ENCODE assay signal across 8 mouse cellular contexts in the genomic region with DNA sequence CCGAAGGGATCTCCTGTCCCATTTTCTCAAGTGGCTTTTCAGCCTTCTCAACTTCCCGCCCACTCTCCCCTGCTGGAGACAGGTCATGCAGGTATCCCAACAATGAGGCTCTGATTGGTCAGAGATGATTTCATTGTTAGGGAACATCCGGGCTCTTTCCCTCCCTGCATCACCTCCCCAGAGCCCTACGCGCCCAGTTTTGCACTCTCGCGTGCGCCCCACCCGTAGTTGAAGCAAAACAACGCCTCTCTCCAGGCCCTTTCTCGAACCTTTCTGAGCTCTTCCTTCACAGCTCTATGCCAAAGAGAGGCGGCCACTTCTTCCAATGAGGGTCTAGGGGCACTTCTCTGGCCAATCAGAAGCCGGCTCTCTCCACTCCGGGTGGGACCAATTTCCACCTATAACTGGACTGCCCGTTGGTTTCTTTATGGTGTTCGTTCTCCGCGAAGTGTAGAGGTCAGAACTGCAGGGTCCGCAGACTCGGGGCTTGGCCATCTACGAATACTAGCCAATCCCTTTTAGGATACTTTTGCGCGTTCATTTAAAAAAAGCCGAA. TPM values are rescaled to one million over a fixed set of nuclear protein-coding genes. Genes with fewer than 3 reads are reported as not detected.
A peak's percentile ranks its signal among the peaks of the same experiment; 100 is the strongest.
DNase-seq lines count a peak whose midpoint lies in the region; ATAC-seq lines count a peak whose summit lies in the region.

No protein-coding gene starts in this region.

- no peaks in the 10 kb centered on the region for H3K9me3 ChIP-seq in forebrain, embryonic 15.5 days

- WGBS in forebrain, embryonic 15.5 days: under 1% methylated on average over 24 of the region's 24 CpGs

- peak; percentile 98 for DNase-seq in Muller cell, postnatal 12 days (ENCODE audit: inconsistent ontology term)
- peak; percentile 85 to 92 for DNase-seq in cerebellum, adult 18-20 months
- peak; percentile 88 for DNase-seq in heart, postnatal 4 days
- peak; percentile 95 for DNase-seq in layer of hippocampus, postnatal 14 days (ENCODE audit: low spot score in 2 of 2)
- DNase-seq in lung, postnatal 14 days: peak; percentile 84
- DNase-seq in ovary, postnatal 36 days (ENCODE audit: low spot score): peak; percentile 79
- peak; percentile 91 for DNase-seq in thymus, postnatal 14 days

- peak overlapping the region; percentile 54 for H3K4me2 ChIP-seq in forebrain, embryonic 15.5 days (replicated peaks)

- no peaks in the 10 kb centered on the region for H3K27me3 ChIP-seq in forebrain, embryonic 15.5 days

- H3K9ac ChIP-seq in forebrain, embryonic 15.5 days (replicated peaks): peak overlapping the region; percentile 49

- H3K4me3 ChIP-seq in forebrain, embryonic 15.5 days: peak overlapping the region; percentile 81

- ATAC-seq in forebrain, embryonic 15.5 days (replicated peaks): peak; percentile 91

- H3K4me1 ChIP-seq in forebrain, embryonic 15.5 days: peaks cover 32% of the 10 kb centered on the region

- no peaks in the 10 kb centered on the region for H3K36me3 ChIP-seq in forebrain, embryonic 15.5 days

- peak overlapping the region; percentile 93 for H3K27ac ChIP-seq in forebrain, embryonic 15.5 days (replicated peaks)

RNA-seq across cellular contexts. Expression of gene Ppm1b, which starts 0.5 kb away (rescaled TPM):
- polyA plus RNA-seq in forebrain, embryonic 15.5 days (2015; fragmentation: Nextera tagmentation; extraction: Ambion mirVana): 98.2 and 105 TPM in 2 replicates
- total RNA-seq in heart, postnatal 4 days (2021): 10 to 100 TPM; 85.6 to 91.3 TPM
- total RNA-seq in layer of hippocampus, postnatal 14 days (2021): 100 to 1,000 TPM; 119 to 125 TPM

Comparison
In these comparisons a context has a peak if more than half of its experiments do, and no peak if none do; other contexts are left out.
1. Peak in every context shown above with its lines: DNase-seq, ATAC-seq, H3K4me3 ChIP-seq and H3K27ac ChIP-seq.